Mouse (Mus musculus): ENCODE data around the gene Onecut1. TPM values are rescaled to one million over a fixed set of nuclear protein-coding genes. Genes with fewer than 3 reads are reported as not detected.

Gene Onecut1
- polyA plus RNA-seq, 1 experiment = 0.12 TPM

- TF ChIP-seq POLR2A (IDR thresholded peaks at IDR 0.05; ENCODE audit: control insufficient read depth, low read depth, low read length) = no peak
- TF ChIP-seq CTCF (IDR thresholded peaks at IDR 0.05; ENCODE audit: control insufficient read depth, insufficient read depth, insufficient replicate concordance, low read depth, low read length) = no peak
- no peak overlapping the region for H3K4me3 ChIP-seq (ENCODE audit: control insufficient read depth, low read depth, low read length)
- H3K27me3 ChIP-seq (ENCODE audit: control insufficient read depth, insufficient read depth, low read length) = no peaks in the 10 kb centered on the region
- H3K4me1 ChIP-seq (ENCODE audit: control insufficient read depth, insufficient read depth, low read length) = peaks cover 6% of the 10 kb centered on the region
- no peak overlapping the region for H3K27ac ChIP-seq (ENCODE audit: control insufficient read depth, insufficient read depth, low read depth, low read length)
- H3K36me3 ChIP-seq (ENCODE audit: control insufficient read depth, insufficient read depth, low read length) = no peaks in the 10 kb centered on the region
Observed at GRCm38 (mm10) chr9:74912619-74913376, 51.1 kb downstream of the Onecut1 start.

GRCm38 (mm10) chr9:74915611-74916010 is 53.9 kb downstream of the Onecut1 start:
- no peaks in the 10 kb centered on the region for H3K36me3 ChIP-seq (ENCODE audit: control insufficient read depth, insufficient read depth, low read length)
- no peaks in the 10 kb centered on the region for H3K4me1 ChIP-seq (ENCODE audit: control insufficient read depth, insufficient read depth, low read length)
- H3K27me3 ChIP-seq (ENCODE audit: control insufficient read depth, insufficient read depth, low read length) = no peaks in the 10 kb centered on the region
- no peak overlapping the region for H3K4me3 ChIP-seq (ENCODE audit: control insufficient read depth, low read depth, low read length)
- TF ChIP-seq POLR2A (IDR thresholded peaks at IDR 0.05; ENCODE audit: control insufficient read depth, low read depth, low read length) (no peak), CTCF (IDR thresholded peaks at IDR 0.05; ENCODE audit: control insufficient read depth, insufficient read depth, insufficient replicate concordance, low read depth, low read length) (no peak)
- no peak overlapping the region for H3K27ac ChIP-seq (ENCODE audit: control insufficient read depth, insufficient read depth, low read depth, low read length)

GRCm38 (mm10) chr9:74920450-74920849 is 58.7 kb downstream of the Onecut1 start:
- Histone ChIP-seq H3K4me3 (ENCODE audit: control insufficient read depth, low read depth, low read length) (no peak overlapping the region), H3K27me3 (ENCODE audit: control insufficient read depth, insufficient read depth, low read length) (no peaks in the 10 kb centered on the region), H3K27ac (ENCODE audit: control insufficient read depth, insufficient read depth, low read depth, low read length) (no peak overlapping the region), H3K36me3 (ENCODE audit: control insufficient read depth, insufficient read depth, low read length) (no peaks in the 10 kb centered on the region), H3K4me1 (ENCODE audit: control insufficient read depth, insufficient read depth, low read length) (no peaks in the 10 kb centered on the region; the same call in 1 of the 2 replicates)
- TF ChIP-seq POLR2A (IDR thresholded peaks at IDR 0.05; ENCODE audit: control insufficient read depth, low read depth, low read length) (no peak), CTCF (IDR thresholded peaks at IDR 0.05; ENCODE audit: control insufficient read depth, insufficient read depth, insufficient replicate concordance, low read depth, low read length) (no peak)

DNA sequence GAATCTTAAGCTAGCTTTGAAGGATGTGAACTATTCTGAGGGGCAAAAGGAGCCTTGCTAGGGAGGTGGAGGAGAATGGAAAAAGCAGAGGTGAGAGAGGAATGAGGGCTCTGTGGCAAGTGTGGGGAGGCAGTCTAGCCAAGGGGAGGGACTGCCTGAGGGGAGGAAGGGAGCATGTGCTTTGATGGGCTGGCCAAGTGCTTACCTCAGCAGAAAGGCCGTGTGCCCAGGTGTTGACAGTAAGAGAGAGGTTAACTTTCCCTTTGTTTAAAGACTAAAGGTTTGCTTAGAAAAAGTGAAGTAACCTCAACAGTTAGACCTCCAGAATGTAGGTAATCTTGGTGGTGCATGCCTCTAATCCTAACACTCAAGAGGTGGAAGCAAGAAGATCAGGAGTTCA is 59.7 kb downstream of the Onecut1 start:
- Histone ChIP-seq H3K4me3 (ENCODE audit: control insufficient read depth, low read depth, low read length) (no peak overlapping the region), H3K27me3 (ENCODE audit: control insufficient read depth, insufficient read depth, low read length) (no peaks in the 10 kb centered on the region), H3K27ac (ENCODE audit: control insufficient read depth, insufficient read depth, low read depth, low read length) (no peak overlapping the region), H3K36me3 (ENCODE audit: control insufficient read depth, insufficient read depth, low read length) (no peaks in the 10 kb centered on the region), H3K4me1 (ENCODE audit: control insufficient read depth, insufficient read depth, low read length) (no peaks in the 10 kb centered on the region; the same call in 1 of the 2 replicates)
- TF ChIP-seq POLR2A (IDR thresholded peaks at IDR 0.05; ENCODE audit: control insufficient read depth, low read depth, low read length) (no peak), CTCF (IDR thresholded peaks at IDR 0.05; ENCODE audit: control insufficient read depth, insufficient read depth, insufficient replicate concordance, low read depth, low read length) (no peak)

DNA sequence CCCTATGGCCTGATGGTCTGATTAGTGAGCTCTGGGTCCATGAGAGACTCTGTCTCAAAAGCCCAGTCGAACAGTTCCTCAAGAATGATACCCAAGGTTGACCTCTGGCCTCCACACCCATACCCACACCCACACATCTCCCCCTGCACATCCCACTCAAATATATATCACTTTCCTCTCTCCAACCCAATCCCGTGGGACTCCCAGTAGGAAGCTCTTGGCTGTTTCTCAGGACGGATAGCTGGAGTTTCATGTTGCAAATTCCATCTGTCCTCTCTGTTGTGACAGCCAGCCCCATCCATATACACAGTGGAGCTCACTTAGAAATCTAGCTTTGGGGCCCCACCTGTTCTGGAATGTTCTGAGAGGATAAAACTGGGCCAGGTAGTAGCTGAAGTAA is 61.2 kb downstream of the Onecut1 start:
- TF ChIP-seq CTCF (IDR thresholded peaks at IDR 0.05; ENCODE audit: control insufficient read depth, insufficient read depth, insufficient replicate concordance, low read depth, low read length) = no peak
- TF ChIP-seq POLR2A (IDR thresholded peaks at IDR 0.05; ENCODE audit: control insufficient read depth, low read depth, low read length) = no peak
- Histone ChIP-seq H3K4me3 (ENCODE audit: control insufficient read depth, low read depth, low read length) (no peak overlapping the region), H3K36me3 (ENCODE audit: control insufficient read depth, insufficient read depth, low read length) (no peaks in the 10 kb centered on the region), H3K27me3 (ENCODE audit: control insufficient read depth, insufficient read depth, low read length) (no peaks in the 10 kb centered on the region), H3K27ac (ENCODE audit: control insufficient read depth, insufficient read depth, low read depth, low read length) (no peak overlapping the region; the same call in none of the 2 replicates), H3K4me1 (ENCODE audit: control insufficient read depth, insufficient read depth, low read length) (no peaks in the 10 kb centered on the region; the same call in 1 of the 2 replicates)

DNA sequence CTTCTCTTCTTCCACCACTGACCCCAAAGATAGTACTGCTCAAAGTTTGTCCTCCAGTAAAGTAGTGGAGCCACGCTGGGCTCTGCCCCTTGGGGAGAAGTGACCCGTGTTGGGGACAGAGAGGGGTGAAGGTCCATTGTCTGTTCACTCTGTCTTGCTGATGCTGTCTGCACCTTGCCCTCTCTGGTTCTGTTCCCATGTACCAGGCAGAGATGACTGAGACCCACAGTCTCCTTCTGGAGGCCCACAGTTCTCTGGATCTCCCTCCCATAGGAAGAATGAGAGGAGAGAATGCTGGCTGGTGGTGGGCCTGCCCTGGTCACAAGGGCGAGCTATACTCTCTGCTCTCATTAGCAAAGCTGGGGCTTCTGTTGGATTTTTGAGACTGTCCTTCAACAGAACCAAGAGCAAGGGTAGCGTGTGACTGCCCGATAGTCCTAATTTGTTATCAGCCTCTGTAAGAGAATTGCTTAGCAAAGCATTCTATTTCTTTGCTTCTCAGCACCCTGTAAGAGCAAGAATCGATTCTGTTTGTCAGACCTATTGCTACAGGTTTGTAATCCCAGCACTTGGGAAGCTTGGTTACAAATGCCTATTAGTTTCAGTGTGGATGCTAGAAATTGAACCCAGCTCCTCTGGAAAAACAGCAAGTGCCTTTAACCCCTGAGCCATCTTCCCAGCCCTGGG is 61.7 kb downstream of the Onecut1 start:
- H3K4me3 ChIP-seq (ENCODE audit: control insufficient read depth, low read depth, low read length) = no peak overlapping the region
- H3K36me3 ChIP-seq (ENCODE audit: control insufficient read depth, insufficient read depth, low read length) = no peaks in the 10 kb centered on the region
- H3K4me1 ChIP-seq (ENCODE audit: control insufficient read depth, insufficient read depth, low read length) = no peaks in the 10 kb centered on the region; the same call in 1 of the 2 replicates
- TF ChIP-seq CTCF (IDR thresholded peaks at IDR 0.05; ENCODE audit: control insufficient read depth, insufficient read depth, insufficient replicate concordance, low read depth, low read length) = no peak
- no peak for TF ChIP-seq POLR2A (IDR thresholded peaks at IDR 0.05; ENCODE audit: control insufficient read depth, low read depth, low read length)
- peak overlapping the region; percentile 61 for H3K27ac ChIP-seq (ENCODE audit: control insufficient read depth, insufficient read depth, low read depth, low read length)
- no peaks in the 10 kb centered on the region for H3K27me3 ChIP-seq (ENCODE audit: control insufficient read depth, insufficient read depth, low read length)

- Histone ChIP-seq H3K36me3 (ENCODE audit: control insufficient read depth, insufficient read depth, low read length) (no peaks in the 10 kb centered on the region), H3K27me3 (ENCODE audit: control insufficient read depth, insufficient read depth, low read length) (no peaks in the 10 kb centered on the region), H3K27ac (ENCODE audit: control insufficient read depth, insufficient read depth, low read depth, low read length) (peak overlapping the region; percentile 10; the same call in 1 of the 2 replicates), H3K4me1 (ENCODE audit: control insufficient read depth, insufficient read depth, low read length) (no peaks in the 10 kb centered on the region; the same call in 1 of the 2 replicates), H3K4me3 (ENCODE audit: control insufficient read depth, low read depth, low read length) (no peak overlapping the region)
- TF ChIP-seq CTCF (IDR thresholded peaks at IDR 0.05; ENCODE audit: control insufficient read depth, insufficient read depth, insufficient replicate concordance, low read depth, low read length) = no peak
- no peak for TF ChIP-seq POLR2A (IDR thresholded peaks at IDR 0.05; ENCODE audit: control insufficient read depth, low read depth, low read length)
Observed at GRCm38 (mm10) chr9:74925220-74925769, 63.6 kb downstream of the Onecut1 start.

Data from testis, adult 2 months (tissue).